Mouse (Mus musculus) inflammation-experienced regulatory T-cells, adult 6 months (primary cell): ENCODE data around the gene Hist1h2be. TPM values are rescaled to one million over a fixed set of nuclear protein-coding genes. Genes with fewer than 3 reads are reported as not detected.

ENCODE experiments used
- ATAC-seq: one replicate; pipeline ENCODE4 v1.8.0; 2017
- polyA plus RNA-seq, 3 experiments: library from polyadenylated mRNA; unstranded; fragments of 100-300 nt; shearing (Covaris generic); gene quantifications; one replicate each; pipeline ENCODE4 v1.2.1; 2017

Hist1h2be gene
- polyA plus RNA-seq, result 1 to 10 TPM in 2 of 3 experiments, under 1 TPM in 1; 0.92 to 3.6 (median 3.0) TPM

GRCm38 (mm10) chr13:23620733-23621531 lies at the start of gene Hist1h2be:
Gene Hist1h2be, minus strand, starts transcription at chr13:23621124.
- ATAC-seq, result peak; percentile 87

GRCm38 (mm10) chr13:23662536-23662935 lies 41.6 kb upstream of the Hist1h2be start:
- ATAC-seq, result no peak

- no peak for ATAC-seq
Observed at GRCm38 (mm10) chr13:23659636-23660366, 38.9 kb upstream of the Hist1h2be start.

- no peak for ATAC-seq
Observed at GRCm38 (mm10) chr13:23630653-23631052, 9.7 kb upstream of the Hist1h2be start.

- ATAC-seq, result no peak
Observed at GRCm38 (mm10) chr13:23622861-23623450, 2.0 kb upstream of the Hist1h2be start.

- peak; percentile 35 for ATAC-seq
Observed at GRCm38 (mm10) chr13:23622175-23622671, 1.3 kb upstream of the Hist1h2be start, which contains the start of gene Hist1h1e. Gene Hist1h1e, minus strand, starts transcription at chr13:23622558.

GRCm38 (mm10) chr13:23621532-23622174 lies 729 bp upstream of the Hist1h2be start:
- peak; percentile 74 for ATAC-seq

GRCm38 (mm10) chr13:23620056-23620732 lies 730 bp downstream of the Hist1h2be start:
- no peak for ATAC-seq

- no peak for ATAC-seq
Observed at GRCm38 (mm10) chr13:23611638-23612037, 9.3 kb downstream of the Hist1h2be start.

- ATAC-seq, result no peak
Observed at GRCm38 (mm10) chr13:23610393-23610792, 10.5 kb downstream of the Hist1h2be start.

GRCm38 (mm10) chr13:23609844-23610243 lies 11.1 kb downstream of the Hist1h2be start:
- ATAC-seq, result no peak

- no peak for ATAC-seq
Observed at GRCm38 (mm10) chr13:23609209-23609608, 11.7 kb downstream of the Hist1h2be start.

- ATAC-seq, result no peak
Observed at GRCm38 (mm10) chr13:23605052-23605451, 15.9 kb downstream of the Hist1h2be start.

GRCm38 (mm10) chr13:23604452-23604851 lies 16.5 kb downstream of the Hist1h2be start:
- ATAC-seq, result no peak

GRCm38 (mm10) chr13:23603182-23603699 lies 17.7 kb downstream of the Hist1h2be start:
- ATAC-seq, result no peak

- ATAC-seq, result peak; percentile 76
Observed at GRCm38 (mm10) chr13:23597957-23598356, 23.0 kb downstream of the Hist1h2be start.

- ATAC-seq, result no peak
Observed at GRCm38 (mm10) chr13:23595622-23596372, 25.1 kb downstream of the Hist1h2be start.

GRCm38 (mm10) chr13:23595185-23595584 lies 25.7 kb downstream of the Hist1h2be start:
- ATAC-seq, result no peak

GRCm38 (mm10) chr13:23593051-23593770 lies 27.7 kb downstream of the Hist1h2be start:
- peak; percentile 52 for ATAC-seq

- ATAC-seq, result no peak
Observed at GRCm38 (mm10) chr13:23592614-23593013, 28.3 kb downstream of the Hist1h2be start.
